Mouse (Mus musculus) left cerebral cortex, adult 2 months (tissue): ENCODE results near the gene Jsrp1. TPM values are rescaled to one million over a fixed set of nuclear protein-coding genes. Genes with fewer than 3 reads are reported as not detected.

Experiments used
- DNase-seq, 2 experiments: peaks; one replicate each; pipeline ENCODE4 v3.0.0; 2021 to 2022; ENCODE audit warnings: low spot score in 2 of 2, mixed read lengths in 1 of 2; ENCODE audit errors: extremely low spot score in 1 of 2
- H3K27ac ChIP-seq: fragments of 200-600 bp; 2 replicates; pipeline ENCODE4 v1.8.1; 2022
- H3K4me3 ChIP-seq: fragments of 200-600 bp; 2 replicates; pipeline ENCODE4 v1.8.1; 2022
- CTCF ChIP-seq: fragments of 200-600 bp; IDR thresholded peaks from 2 replicates; pipeline ENCODE4 v1.8.1; 2022; ENCODE audit warnings: antibody characterized with exemption, mild to moderate bottlenecking, moderate library complexity
- intact Hi-C: fragments of 180-260 bp; cut with DNase I; formaldehyde crosslinking; loops from one replicate; pipeline ENCODE4 v1.15.1; 2025
- total RNA-seq, 2 experiments: library from RNA; stranded (reverse); gene quantifications; 2 replicates each; pipeline ENCODE4 v1.2.3; 2021

Jsrp1 gene
- total RNA-seq, 2 experiments from 2014 or later: 5.9 to 7.4 TPM

GRCm38 (mm10) chr10:80807057-80807627 is 6.2 kb downstream of the Jsrp1 start:
- peak overlapping the region; percentile 50 for H3K4me3 ChIP-seq
- peak overlapping the region; percentile 94 for H3K27ac ChIP-seq
- no peak for TF ChIP-seq CTCF
- intact Hi-C loops: loop anchor here (5.0 kb wide), 2 partner anchors 60 to 70 kb away; no protein-coding TSS in a partner anchor
- DNase-seq: peak; percentile 86 to 87

DNA sequence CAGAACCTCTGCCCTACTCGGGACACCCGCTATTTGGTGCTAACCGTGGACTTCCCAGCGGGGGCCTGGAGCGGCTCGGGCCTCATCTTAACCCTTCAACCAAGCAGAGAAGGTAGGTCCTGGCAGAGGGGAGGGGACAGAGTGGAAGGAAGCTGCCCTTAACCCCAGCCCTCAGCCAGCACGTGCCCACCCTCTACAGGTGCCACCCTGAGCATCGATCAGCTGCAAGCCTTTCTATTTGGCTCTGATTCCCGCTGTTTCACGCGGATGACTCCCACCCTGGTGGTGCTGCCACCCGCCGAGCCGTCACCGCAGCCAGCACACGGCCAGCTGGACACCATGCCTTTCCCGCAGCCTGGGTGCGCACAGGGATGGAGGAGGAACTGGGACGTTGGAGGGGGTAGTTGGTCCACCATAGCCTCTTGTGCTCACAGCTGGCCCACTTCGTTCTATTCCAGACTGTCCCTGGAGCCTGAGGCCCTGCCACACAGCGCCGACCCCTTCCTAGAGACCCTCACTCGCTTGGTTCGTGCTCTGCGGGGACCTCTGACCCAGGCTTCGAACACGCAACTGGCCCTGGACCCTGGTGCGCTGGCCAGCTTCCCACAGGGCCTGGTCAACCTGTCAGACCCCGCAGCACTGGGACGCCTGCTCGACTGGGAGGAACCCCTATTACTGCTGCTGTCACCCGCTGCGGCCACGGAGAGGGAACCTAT is 6.8 kb downstream of the Jsrp1 start:
- no peak for DNase-seq

GRCm38 (mm10) chr10:80805925-80806324 is 7.4 kb downstream of the Jsrp1 start:
- TF ChIP-seq CTCF: peak; percentile 90
- intact Hi-C loops: loop anchor here (5.0 kb wide), 2 partner anchors 59 to 71 kb away; no protein-coding TSS in a partner anchor
- Histone ChIP-seq H3K27ac (peak overlapping the region; percentile 94), H3K4me3 (no peak overlapping the region)
- peak; percentile 68 to 77 for DNase-seq

More for the DNA sequence above, 6.8 kb downstream of the Jsrp1 start:
- Histone ChIP-seq H3K4me3 (peak overlapping the region; percentile 50), H3K27ac (peak overlapping the region; percentile 94)
- intact Hi-C loops: loop anchor here (5.0 kb wide), 2 partner anchors 59 to 71 kb away; no protein-coding TSS in a partner anchor
- TF ChIP-seq CTCF: no peak

DNA sequence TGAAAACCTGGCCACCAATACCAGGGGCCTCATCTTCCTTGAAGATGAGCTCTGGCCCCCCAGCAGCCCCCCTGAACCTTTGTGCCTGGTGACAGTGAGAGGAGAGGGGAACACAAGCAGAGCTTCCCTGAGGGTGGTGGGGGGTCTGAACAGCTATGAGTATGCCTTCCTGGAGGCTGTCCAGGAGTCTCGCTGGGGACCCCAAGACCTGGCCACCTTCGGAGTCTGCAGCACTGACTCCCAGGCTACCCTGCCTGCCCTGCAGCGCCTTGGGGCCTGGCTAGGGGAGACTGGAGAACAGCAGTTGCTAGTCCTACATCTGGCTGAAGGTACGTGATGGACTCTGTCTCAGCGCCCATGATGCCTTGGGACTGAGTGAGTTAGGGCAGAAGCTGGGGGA is 8.0 kb downstream of the Jsrp1 start:
- intact Hi-C loops: loop anchor here (5.0 kb wide), 2 partner anchors 58 to 72 kb away; no protein-coding TSS in a partner anchor
- DNase-seq: no peak
- Histone ChIP-seq H3K27ac (no peak overlapping the region), H3K4me3 (no peak overlapping the region)
- TF ChIP-seq CTCF: no peak

DNA sequence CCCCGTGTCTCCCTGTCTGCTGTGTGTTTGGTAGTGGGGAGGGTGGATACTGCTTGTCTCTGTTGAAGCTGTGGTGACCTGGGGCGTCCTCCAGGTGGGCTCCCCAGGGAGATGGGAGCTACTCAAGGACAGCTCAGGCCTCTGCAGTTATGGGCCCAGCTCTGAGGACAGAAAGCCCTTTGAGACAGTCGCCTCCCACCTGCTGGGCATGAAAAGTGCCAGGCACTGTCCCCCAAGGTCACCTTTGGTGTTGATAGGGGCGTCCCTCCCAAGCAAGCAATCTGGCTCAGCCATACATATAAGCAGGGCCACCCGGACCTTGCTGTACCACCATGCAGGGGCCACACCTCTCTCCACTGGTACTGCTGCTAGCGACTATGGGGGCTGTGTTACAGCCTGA is 8.4 kb downstream of the Jsrp1 start, which contains the start of gene Amh:
TSS of gene Amh (plus strand) at position 328 of the 400 bp plus-strand sequence.
- no peak for DNase-seq
- peak within 1 kb of the TSS; percentile 94; the same call in 1 of the 2 replicates for H3K27ac ChIP-seq
- intact Hi-C loops: loop anchor here (5.0 kb wide), 2 partner anchors 58 to 72 kb away; no protein-coding TSS in a partner anchor
- no peak within 1 kb of the TSS for H3K4me3 ChIP-seq
- TF ChIP-seq CTCF: no peak

- H3K4me3 ChIP-seq: no peak overlapping the region
- no peak for TF ChIP-seq CTCF
- no peak for DNase-seq
- H3K27ac ChIP-seq: no peak overlapping the region
- intact Hi-C loops: no loop called here
Measured at GRCm38 (mm10) chr10:80804340-80804739, 9.0 kb downstream of the Jsrp1 start.

DNA sequence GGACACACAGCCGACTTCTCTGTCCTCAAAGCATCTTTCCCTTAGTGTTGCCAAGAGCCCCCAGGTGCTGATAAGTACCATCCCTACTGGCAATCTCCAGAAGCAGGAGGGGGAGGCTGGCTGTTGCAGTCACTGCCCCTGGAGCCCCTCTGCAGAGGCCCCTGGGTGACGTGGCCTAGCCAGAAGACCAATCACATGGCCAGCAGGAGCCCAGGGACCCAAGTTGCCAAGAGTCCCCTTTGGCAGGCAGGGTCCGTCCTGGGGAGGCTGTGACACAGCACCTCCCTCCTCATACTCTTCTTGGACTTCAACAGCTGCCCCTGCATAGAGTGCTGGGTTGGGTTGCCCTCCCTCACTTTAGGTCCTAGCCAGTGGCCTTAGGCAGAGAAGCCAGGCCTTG is 10.3 kb downstream of the Jsrp1 start:
- intact Hi-C loops: no loop called here
- no peak overlapping the region for H3K27ac ChIP-seq

GRCm38 (mm10) chr10:80802204-80802912 is 10.9 kb downstream of the Jsrp1 start:
- TF ChIP-seq CTCF: no peak
- intact Hi-C loops: no loop called here

More for the DNA sequence above, 10.3 kb downstream of the Jsrp1 start:
- TF ChIP-seq CTCF: no peak
- no peak overlapping the region for H3K4me3 ChIP-seq
- DNase-seq: no peak

GRCm38 (mm10) chr10:80799070-80799566 is 14.2 kb downstream of the Jsrp1 start:
- intact Hi-C loops: loop anchor here (2.0 kb wide), 1 partner anchor 44 kb away; the partner anchor contains the start of gene Dot1l

More at GRCm38 (mm10) chr10:80802204-80802912, 10.9 kb downstream of the Jsrp1 start:
- DNase-seq: no peak
- H3K4me3 ChIP-seq: no peak overlapping the region
- H3K27ac ChIP-seq: no peak overlapping the region

DNA sequence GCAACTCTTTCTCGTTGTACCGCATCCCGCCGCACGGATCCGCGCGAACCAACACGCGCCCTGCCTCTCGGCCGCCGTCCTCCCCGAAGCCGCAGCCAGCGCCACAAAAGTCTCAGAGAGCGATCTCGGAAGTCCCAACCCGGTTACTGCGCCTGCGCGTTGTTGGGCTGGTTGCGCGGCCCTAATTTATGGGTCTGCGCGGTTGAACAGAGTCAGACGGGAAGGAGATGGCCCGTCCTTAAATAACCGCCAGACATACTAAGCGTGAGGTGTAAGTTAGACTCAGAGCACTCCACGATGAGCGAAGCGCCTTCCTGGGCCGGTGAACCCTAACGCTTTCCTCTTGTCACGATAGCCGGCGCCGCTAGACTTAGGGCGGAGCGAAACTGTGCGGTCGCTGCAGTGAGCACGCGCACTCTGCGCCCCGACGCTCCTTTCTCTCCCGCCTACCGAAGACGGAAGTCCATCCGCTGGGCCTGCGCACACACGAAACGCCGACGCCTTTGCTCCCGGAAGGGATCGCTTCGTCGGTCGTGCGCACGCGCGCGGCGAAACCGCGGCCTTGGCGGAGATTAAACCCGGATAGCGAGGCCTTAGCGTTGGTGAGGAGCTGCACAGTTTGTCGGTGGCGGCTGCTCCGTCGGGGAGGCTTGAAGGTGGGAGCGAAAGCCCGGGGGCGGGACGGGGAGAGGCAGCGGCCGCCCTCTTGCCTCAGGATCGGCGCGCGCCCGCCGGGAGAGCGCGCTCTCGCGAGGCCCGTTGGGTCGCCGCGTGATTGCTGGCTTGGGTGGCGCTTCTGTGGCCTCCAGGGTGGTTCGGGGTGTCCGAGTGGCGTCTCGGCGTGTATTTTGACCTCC is 14.9 kb downstream of the Jsrp1 start, which contains the start of the genes Sf3a2 and Plekhj1:
TSS of gene Sf3a2 (plus strand) at position 49 of the 857 bp plus-strand sequence.
TSS of gene Plekhj1 (minus strand) at position 477 of the 857 bp plus-strand sequence.
- peak; percentile 95 to 97 for DNase-seq
- Histone ChIP-seq H3K4me3 (peak within 1 kb of the TSS; percentile 98), H3K27ac (peak within 1 kb of the TSS; percentile 98)
- intact Hi-C loops: loop anchor here (2.0 kb wide), 1 partner anchor 44 kb away; the partner anchor contains the start of gene Dot1l
- TF ChIP-seq CTCF: no peak; the same call in 1 of the 2 replicates

More at GRCm38 (mm10) chr10:80799070-80799566, 14.2 kb downstream of the Jsrp1 start:
- H3K4me3 ChIP-seq: peak overlapping the region; percentile 98
- H3K27ac ChIP-seq: peak overlapping the region; percentile 98
- DNase-seq: no peak
- TF ChIP-seq CTCF: no peak
